Mouse (Mus musculus) hindbrain, embryonic 14.5 days (tissue): Measurements from ENCODE around the gene Eea1. TPM values are rescaled to one million over a fixed set of nuclear protein-coding genes. Genes with fewer than 3 reads are reported as not detected.

Experiments used
- ATAC-seq: fragments of 200-750 bp; cut with Nextera tagmentation; 2 replicates; pipeline ENCODE4 v1.8.0; 2017; ENCODE audit warnings: moderate number of reproducible peaks, mild to moderate bottlenecking, moderate TSS enrichment, moderate library complexity; ENCODE audit not compliant: low FRiP score
- DNase-seq: peaks from one replicate; pipeline ENCODE4 v3.0.0-alpha.2; 2015; ENCODE audit warnings: low spot score
- H3K27ac ChIP-seq: fragments of 300-500 bp; sonication (generic); 2 replicates; pipeline ENCODE4 v1.5.1; 2014; ENCODE audit warnings: mild to moderate bottlenecking, moderate library complexity
- H3K27me3 ChIP-seq: fragments of 300-500 bp; sonication (generic); 2 replicates; pipeline ENCODE4 v1.6.1; 2014; ENCODE audit warnings: mild to moderate bottlenecking, low read length, mixed read lengths; ENCODE audit not compliant: control insufficient read depth, insufficient read depth
- H3K36me3 ChIP-seq: fragments of 300-500 bp; sonication (generic); replicated peaks from 2 replicates; pipeline ENCODE4 v1.6.1; 2014; ENCODE audit not compliant: control insufficient read depth, insufficient read depth
- H3K4me1 ChIP-seq: fragments of 300-500 bp; sonication (generic); replicated peaks from 2 replicates; pipeline ENCODE4 v1.6.1; 2014; ENCODE audit warnings: antibody characterized with exemption, low read length, mixed read lengths; ENCODE audit not compliant: control insufficient read depth, insufficient read depth
- H3K4me2 ChIP-seq: fragments of 300-500 bp; sonication (generic); replicated peaks from 2 replicates; pipeline ENCODE4 v1.6.1; 2014; ENCODE audit warnings: mild to moderate bottlenecking, moderate library complexity
- H3K4me3 ChIP-seq: fragments of 300-500 bp; sonication (generic); replicated peaks from 2 replicates; pipeline ENCODE4 v1.5.1; 2014; ENCODE audit warnings: mild to moderate bottlenecking, low read length
- H3K9ac ChIP-seq: fragments of 300-500 bp; sonication (generic); 2 replicates; pipeline ENCODE4 v1.6.1; 2014
- H3K9me3 ChIP-seq: fragments of 300-500 bp; sonication (generic); 2 replicates; pipeline ENCODE4 v1.6.1; 2016; ENCODE audit warnings: low read length; ENCODE audit not compliant: control insufficient read depth
- WGBS: fragments of 180-500 bp; shearing (Covaris S2); extraction: QIAGEN DNeasy Blood & Tissue Kit; methylation state at CpG from one replicate; pipeline ENCODE4 v1.1.7; 2014; 5-methylcytosine and 5-hydroxymethylcytosine counted together
- polyA plus RNA-seq: library from polyadenylated mRNA; unstranded; fragments of >200 nt; fragmentation: Nextera tagmentation; extraction: Ambion mirVana; gene quantifications from 2 replicates; pipeline ENCODE4 v1.2.1, GENCODE M21; 2014

Gene Eea1
- polyA plus RNA-seq = 26.3 and 29.3 TPM in 2 replicates

- H3K27ac ChIP-seq = peak within 1 kb of the TSS; percentile 90
- WGBS = 1% methylated on average over 58 of the region's 59 CpGs
- H3K4me2 ChIP-seq = peak within 1 kb of the TSS; percentile 83
- peak within 1 kb of the TSS; percentile 75 for H3K4me3 ChIP-seq
- peaks cover 20% of the 10 kb centered on the region for H3K4me1 ChIP-seq
- peak within 1 kb of the TSS; percentile 77 for H3K9ac ChIP-seq
- peak; percentile 92 for DNase-seq
- H3K9me3 ChIP-seq = no peaks in the 10 kb centered on the region
- no peaks in the 10 kb centered on the region for H3K27me3 ChIP-seq
- ATAC-seq = peak; percentile 98
- no peaks in the 10 kb centered on the region for H3K36me3 ChIP-seq
Measured at GRCm38 (mm10) chr10:95940046-95940900, at the start of gene Eea1. Gene Eea1, plus strand, starts transcription at chr10:95940650.

- Histone ChIP-seq H3K4me1 (peaks cover 9% of the 10 kb centered on the region; the same call in 1 of the 2 replicates), H3K4me2 (no peak overlapping the region), H3K36me3 (no peaks in the 10 kb centered on the region), H3K4me3 (no peak overlapping the region), H3K27me3 (no peaks in the 10 kb centered on the region), H3K27ac (no peak overlapping the region), H3K9ac (no peak overlapping the region), H3K9me3 (no peaks in the 10 kb centered on the region)
- WGBS = 78% methylated on average over 7 of the region's 7 CpGs
- ATAC-seq (no peak), DNase-seq (no peak)
Measured at GRCm38 (mm10) chr10:95891214-95891960, 49.1 kb upstream of the Eea1 start.

DNA sequence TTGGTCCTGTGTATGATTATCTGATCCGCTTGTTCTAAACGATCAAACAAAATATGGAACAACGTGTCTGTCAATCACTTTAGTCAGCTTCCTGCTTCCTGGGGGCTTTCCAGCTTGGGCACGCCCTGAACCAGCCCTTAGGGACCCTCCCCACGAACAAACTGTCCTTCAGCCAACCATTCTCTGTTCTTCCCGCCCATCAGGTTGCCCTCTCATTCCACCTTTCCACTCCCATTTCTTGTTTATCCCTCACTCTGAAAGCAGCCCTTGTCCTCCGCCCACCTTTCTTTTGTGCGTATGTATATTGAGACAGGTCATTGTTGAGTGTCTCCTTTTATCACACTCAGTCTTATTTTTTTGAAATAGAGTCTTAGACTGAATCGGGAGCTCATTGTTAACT is 48.3 kb upstream of the Eea1 start:
- ATAC-seq = no peak
- no peak overlapping the region for H3K27ac ChIP-seq
- no peak overlapping the region for H3K9ac ChIP-seq
- no peak for DNase-seq
- no peak overlapping the region for H3K4me3 ChIP-seq
- H3K27me3 ChIP-seq = no peaks in the 10 kb centered on the region
- 72% methylated on average over 9 of the region's 9 CpGs for WGBS
- H3K4me2 ChIP-seq = no peak overlapping the region
- no peaks in the 10 kb centered on the region for H3K9me3 ChIP-seq
- no peaks in the 10 kb centered on the region for H3K36me3 ChIP-seq
- peaks cover 9% of the 10 kb centered on the region; the same call in 1 of the 2 replicates for H3K4me1 ChIP-seq

DNA sequence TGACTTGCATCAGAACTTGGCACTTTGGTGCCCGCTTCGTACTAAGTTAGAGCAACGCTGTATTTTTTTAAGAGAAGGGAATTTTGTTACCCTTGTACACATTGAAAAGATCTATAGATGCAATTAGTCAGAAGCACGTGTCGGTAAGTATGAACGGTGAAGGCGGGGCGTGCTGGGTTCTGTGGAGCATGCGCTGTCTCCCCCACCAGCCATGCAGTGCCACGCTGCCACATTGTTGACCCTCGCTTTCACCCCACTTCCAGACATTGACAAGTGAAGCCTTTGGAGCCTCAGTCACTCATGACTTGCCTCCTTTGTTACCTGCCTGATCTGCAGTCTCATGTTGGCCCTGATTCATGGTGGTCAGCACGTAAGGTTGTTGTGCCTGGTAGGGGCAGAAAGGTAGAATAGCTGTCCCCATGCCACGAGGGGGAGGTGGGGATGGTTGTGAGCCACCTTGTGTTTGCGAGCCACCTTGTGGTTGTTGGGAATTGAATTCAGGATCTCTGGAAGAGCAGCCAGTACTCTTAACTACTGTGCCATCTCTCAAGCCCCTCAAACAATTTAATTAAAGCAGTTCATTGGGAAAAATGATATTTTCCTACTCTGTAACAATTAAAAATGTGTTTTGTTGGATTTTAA is 47.0 kb upstream of the Eea1 start:
- Histone ChIP-seq H3K27me3 (no peaks in the 10 kb centered on the region), H3K9me3 (no peaks in the 10 kb centered on the region), H3K9ac (no peak overlapping the region), H3K4me1 (peaks cover 9% of the 10 kb centered on the region; the same call in 1 of the 2 replicates), H3K27ac (no peak overlapping the region), H3K4me3 (no peak overlapping the region), H3K4me2 (no peak overlapping the region), H3K36me3 (no peaks in the 10 kb centered on the region)
- no peak for ATAC-seq
- WGBS = 84% methylated on average over 14 of the region's 14 CpGs
- DNase-seq = no peak

DNA sequence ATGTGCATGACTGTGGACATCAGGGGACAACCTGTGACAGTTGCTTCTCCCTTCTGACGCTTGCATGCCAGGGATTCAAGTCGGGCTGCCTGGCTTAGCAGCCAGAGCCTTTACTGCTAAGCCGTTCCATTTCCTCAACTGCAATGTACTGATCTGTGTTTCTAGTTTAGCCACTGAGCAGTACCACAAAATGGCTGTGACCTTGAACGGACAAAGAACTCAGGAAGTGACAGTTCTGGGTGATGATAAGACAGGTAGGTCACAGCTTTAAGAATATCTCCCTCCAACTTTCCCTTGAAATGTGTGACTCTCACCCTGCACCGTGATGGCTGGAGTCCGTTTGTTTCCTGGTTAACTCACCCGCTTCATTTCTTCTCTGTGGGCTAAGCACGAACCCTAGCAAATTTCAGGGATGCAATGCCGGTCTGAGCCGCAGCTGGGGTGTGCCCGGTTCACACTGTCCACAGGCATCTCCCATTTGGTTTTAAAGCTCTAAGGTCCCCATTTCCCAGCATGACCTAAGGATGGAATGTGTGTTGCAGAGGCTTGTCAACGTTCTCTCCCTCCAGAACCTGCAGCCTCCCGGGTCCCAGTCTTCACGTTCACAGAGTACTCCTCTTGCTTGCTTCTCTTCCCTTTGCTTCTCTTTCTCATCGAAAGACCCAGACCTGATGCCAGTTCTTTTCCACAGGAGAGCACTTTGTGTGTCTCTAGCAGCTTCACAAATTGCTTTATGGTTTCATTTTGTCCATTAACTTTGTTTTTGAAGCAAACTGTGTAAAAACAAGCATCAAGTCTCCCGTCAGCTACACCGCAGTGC is 46.2 kb upstream of the Eea1 start:
- Histone ChIP-seq H3K9me3 (no peaks in the 10 kb centered on the region), H3K4me3 (peak overlapping the region; percentile 27), H3K4me1 (peaks cover 9% of the 10 kb centered on the region; the same call in 1 of the 2 replicates), H3K27me3 (no peaks in the 10 kb centered on the region), H3K4me2 (peak overlapping the region; percentile 55), H3K9ac (peak overlapping the region; percentile 34; the same call in 1 of the 2 replicates), H3K36me3 (no peaks in the 10 kb centered on the region), H3K27ac (peak overlapping the region; percentile 24; the same call in 1 of the 2 replicates)
- 40% methylated on average over 17 of the region's 17 CpGs for WGBS
- no peak for ATAC-seq
- no peak for DNase-seq

GRCm38 (mm10) chr10:95894856-95895386 is 45.5 kb upstream of the Eea1 start:
- H3K36me3 ChIP-seq = no peaks in the 10 kb centered on the region
- H3K4me3 ChIP-seq = peak overlapping the region; percentile 27
- DNase-seq (peak; percentile 82), ATAC-seq (peak; percentile 74; the same call in 1 of the 2 replicates)
- 45% methylated on average over 10 of the region's 10 CpGs for WGBS
- H3K4me1 ChIP-seq = peaks cover 9% of the 10 kb centered on the region; the same call in 1 of the 2 replicates
- H3K27me3 ChIP-seq = no peaks in the 10 kb centered on the region
- H3K4me2 ChIP-seq = peak overlapping the region; percentile 55
- peak overlapping the region; percentile 34; the same call in 1 of the 2 replicates for H3K9ac ChIP-seq
- no peak overlapping the region for H3K27ac ChIP-seq
- H3K9me3 ChIP-seq = no peaks in the 10 kb centered on the region

GRCm38 (mm10) chr10:95898471-95899154 is 41.8 kb upstream of the Eea1 start:
- Histone ChIP-seq H3K4me3 (no peak overlapping the region), H3K36me3 (no peaks in the 10 kb centered on the region), H3K9ac (no peak overlapping the region), H3K9me3 (no peaks in the 10 kb centered on the region), H3K4me1 (peaks cover 9% of the 10 kb centered on the region; the same call in 1 of the 2 replicates), H3K27me3 (no peaks in the 10 kb centered on the region), H3K4me2 (no peak overlapping the region), H3K27ac (no peak overlapping the region)
- peak; percentile 44 for DNase-seq
- 71% methylated on average over 5 of the region's 5 CpGs for WGBS
- 0 out of 2 replicates have a peak, but pooled peaks have one; percentile 43 for ATAC-seq

GRCm38 (mm10) chr10:95904668-95905067 is 35.8 kb upstream of the Eea1 start:
- WGBS = 90% methylated on average over 6 of the region's 6 CpGs
- H3K36me3 ChIP-seq = no peaks in the 10 kb centered on the region
- H3K27me3 ChIP-seq = no peaks in the 10 kb centered on the region
- no peak overlapping the region for H3K4me3 ChIP-seq
- no peak overlapping the region for H3K9ac ChIP-seq
- H3K4me1 ChIP-seq = no peaks in the 10 kb centered on the region
- no peaks in the 10 kb centered on the region for H3K9me3 ChIP-seq
- no peak overlapping the region for H3K4me2 ChIP-seq
- ATAC-seq (no peak), DNase-seq (no peak)
- no peak overlapping the region for H3K27ac ChIP-seq
